Mouse (Mus musculus): ENCODE measurements at regions not wholly inside any gene's neighbourhood (a gene's known extent, or its start where the extent isn't known, plus 50 kb on each side); places are given as distances from the start of the nearest gene placed in this dataset.

DNA sequence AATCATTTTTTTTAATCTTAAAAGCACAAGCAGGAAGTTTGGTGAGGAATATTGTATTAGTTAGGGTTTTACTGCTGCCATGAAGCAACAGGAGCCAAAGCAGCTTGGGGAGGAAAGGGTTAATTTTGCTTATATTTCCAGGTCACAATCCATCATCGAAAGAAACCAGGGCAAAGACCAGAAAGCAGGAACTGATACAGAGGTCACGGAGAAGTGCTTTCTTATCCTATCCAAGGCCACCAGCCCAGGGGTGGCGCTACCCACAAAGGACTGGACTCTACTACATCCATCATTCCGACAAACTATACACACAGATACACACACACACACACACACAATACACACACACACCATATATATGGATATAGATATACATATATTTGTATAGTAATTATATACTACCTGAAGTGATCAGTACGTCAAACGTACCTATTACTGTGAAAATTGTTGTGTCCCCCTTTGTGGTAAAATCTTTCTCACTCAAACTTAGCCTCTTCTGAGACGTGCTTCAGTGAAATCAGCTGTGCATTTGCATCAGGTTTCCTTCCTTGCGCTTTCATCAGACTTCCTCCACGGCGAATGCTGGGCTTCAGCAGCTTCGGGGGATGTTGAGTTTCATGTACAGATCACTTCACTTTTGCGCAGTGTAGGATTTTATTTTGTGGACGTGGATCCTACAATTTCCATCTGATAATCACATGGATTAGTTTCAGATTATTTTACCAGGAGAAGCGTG, 148.6 kb upstream of the 4930583I09Rik start:
- DNase-seq (ENCODE audit: low spot score) (no peak), ATAC-seq (no peak)
- H3K36me3 ChIP-seq (ENCODE audit: control insufficient read depth, insufficient read depth, low read length): no peaks in the 10 kb centered on the region
- H3K4me2 ChIP-seq (ENCODE audit: low read length): no peak overlapping the region
- no peak overlapping the region for H3K27ac ChIP-seq (ENCODE audit: low read depth, low read length)
- no peaks in the 10 kb centered on the region for H3K9me3 ChIP-seq (replicated peaks; ENCODE audit: control insufficient read depth, low read length)
- WGBS: 89% methylated on average over 14 of the region's 14 CpGs
- no peaks in the 10 kb centered on the region for H3K27me3 ChIP-seq (replicated peaks; ENCODE audit: control insufficient read depth, insufficient read depth, low read length)
- H3K4me1 ChIP-seq (ENCODE audit: control insufficient read depth, insufficient read depth, low read length): no peaks in the 10 kb centered on the region
- H3K9ac ChIP-seq (ENCODE audit: low read length): no peak overlapping the region
- H3K4me3 ChIP-seq (ENCODE audit: low read depth, low read length): no peak overlapping the region

GRCm38 (mm10) chr17:64983480-64983879, 147.6 kb upstream of the 4930583I09Rik start:
- H3K27me3 ChIP-seq (replicated peaks; ENCODE audit: control insufficient read depth, insufficient read depth, low read length): no peaks in the 10 kb centered on the region
- DNase-seq (ENCODE audit: low spot score): no peak
- no peaks in the 10 kb centered on the region for H3K9me3 ChIP-seq (replicated peaks; ENCODE audit: control insufficient read depth, low read length)
- H3K4me1 ChIP-seq (ENCODE audit: control insufficient read depth, insufficient read depth, low read length): no peaks in the 10 kb centered on the region
- no peaks in the 10 kb centered on the region for H3K36me3 ChIP-seq (ENCODE audit: control insufficient read depth, insufficient read depth, low read length)
- ATAC-seq: no peak
- H3K4me3 ChIP-seq (ENCODE audit: low read depth, low read length): no peak overlapping the region
- H3K4me2 ChIP-seq (ENCODE audit: low read length): no peak overlapping the region
- 62% methylated on average over 2 of the region's 2 CpGs for WGBS
- H3K27ac ChIP-seq (ENCODE audit: low read depth, low read length): no peak overlapping the region
- H3K9ac ChIP-seq (ENCODE audit: low read length): no peak overlapping the region

DNA sequence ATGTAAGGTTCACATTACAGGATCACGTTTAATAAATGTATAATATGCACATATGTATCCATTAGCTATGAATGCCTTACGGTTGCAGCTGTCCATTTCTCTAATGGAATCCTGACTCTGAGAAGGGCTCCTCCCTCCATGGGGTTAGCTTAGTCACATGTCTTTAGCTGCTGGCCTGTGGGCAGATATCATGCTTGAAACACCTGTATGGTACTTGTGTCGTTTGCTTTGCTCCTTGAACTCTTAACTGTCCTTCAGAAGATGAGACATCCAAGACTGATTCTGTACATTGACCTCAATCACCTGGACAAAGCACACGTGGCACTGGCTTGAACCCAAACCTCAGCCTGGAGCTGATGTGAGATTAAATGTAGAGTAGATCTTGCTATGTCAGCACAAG, 128.3 kb upstream of the 4930583I09Rik start:
- Histone ChIP-seq H3K9me3 (replicated peaks; ENCODE audit: control insufficient read depth, low read length) (no peaks in the 10 kb centered on the region), H3K27ac (ENCODE audit: low read depth, low read length) (no peak overlapping the region), H3K36me3 (ENCODE audit: control insufficient read depth, insufficient read depth, low read length) (no peaks in the 10 kb centered on the region), H3K27me3 (replicated peaks; ENCODE audit: control insufficient read depth, insufficient read depth, low read length) (no peaks in the 10 kb centered on the region), H3K4me1 (ENCODE audit: control insufficient read depth, insufficient read depth, low read length) (no peaks in the 10 kb centered on the region), H3K9ac (ENCODE audit: low read length) (no peak overlapping the region), H3K4me3 (ENCODE audit: low read depth, low read length) (no peak overlapping the region), H3K4me2 (ENCODE audit: low read length) (no peak overlapping the region)
- WGBS: 88% methylated on average over 4 of the region's 4 CpGs
- DNase-seq (ENCODE audit: low spot score) (no peak), ATAC-seq (no peak)

DNA sequence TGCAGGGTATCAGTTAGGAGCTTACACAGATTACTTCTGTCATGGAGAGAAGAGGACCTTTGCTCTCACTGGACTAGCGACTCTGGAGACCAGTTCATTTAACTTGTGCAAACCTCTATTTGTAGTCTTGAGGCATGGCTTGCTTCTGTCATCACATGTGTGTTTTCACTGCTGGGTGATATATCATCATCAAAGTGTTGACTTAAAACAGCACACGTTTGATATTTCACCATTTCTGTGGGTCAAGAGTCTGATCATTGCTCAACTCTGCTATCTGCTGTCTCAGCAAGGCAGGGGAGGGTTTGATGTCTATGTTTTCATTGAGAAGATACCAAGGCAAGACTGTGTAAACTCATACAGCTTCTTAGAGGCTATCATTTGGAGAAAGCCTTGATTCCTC, 126.0 kb upstream of the 4930583I09Rik start:
- H3K4me3 ChIP-seq (ENCODE audit: low read depth, low read length): no peak overlapping the region
- WGBS: 91% methylated on average over 2 of the region's 2 CpGs
- H3K9me3 ChIP-seq (replicated peaks; ENCODE audit: control insufficient read depth, low read length): no peaks in the 10 kb centered on the region
- no peak for ATAC-seq
- no peak overlapping the region for H3K27ac ChIP-seq (ENCODE audit: low read depth, low read length)
- H3K4me1 ChIP-seq (ENCODE audit: control insufficient read depth, insufficient read depth, low read length): no peaks in the 10 kb centered on the region
- H3K36me3 ChIP-seq (ENCODE audit: control insufficient read depth, insufficient read depth, low read length): no peaks in the 10 kb centered on the region
- H3K4me2 ChIP-seq (ENCODE audit: low read length): no peak overlapping the region
- H3K9ac ChIP-seq (ENCODE audit: low read length): no peak overlapping the region
- no peaks in the 10 kb centered on the region for H3K27me3 ChIP-seq (replicated peaks; ENCODE audit: control insufficient read depth, insufficient read depth, low read length)
- DNase-seq (ENCODE audit: low spot score): no peak

DNA sequence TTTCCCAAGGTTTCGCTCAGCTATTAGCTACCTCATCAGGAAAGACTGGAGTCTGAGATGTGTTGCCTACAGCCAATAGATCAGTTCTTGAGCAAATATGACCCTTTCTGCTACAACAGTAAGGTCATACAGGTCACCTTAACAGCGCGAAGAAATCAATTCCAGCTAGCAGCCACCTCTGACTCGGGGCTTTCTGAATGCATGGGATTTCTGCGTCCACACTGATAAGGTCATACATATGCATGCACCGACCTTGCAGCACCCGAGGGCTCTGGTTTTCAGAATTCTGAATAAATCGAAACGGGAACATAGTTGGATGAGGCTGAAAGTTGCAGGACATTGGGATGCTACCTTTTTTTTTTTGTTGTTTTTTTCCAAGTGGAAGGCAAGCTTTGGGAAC, 121.6 kb upstream of the 4930583I09Rik start:
- no peak overlapping the region for H3K9ac ChIP-seq (ENCODE audit: low read length)
- no peaks in the 10 kb centered on the region for H3K36me3 ChIP-seq (ENCODE audit: control insufficient read depth, insufficient read depth, low read length)
- WGBS: 90% methylated on average over 9 of the region's 9 CpGs
- DNase-seq (ENCODE audit: low spot score) (no peak), ATAC-seq (no peak)
- H3K4me3 ChIP-seq (ENCODE audit: low read depth, low read length): no peak overlapping the region
- H3K27ac ChIP-seq (ENCODE audit: low read depth, low read length): no peak overlapping the region
- no peaks in the 10 kb centered on the region for H3K4me1 ChIP-seq (ENCODE audit: control insufficient read depth, insufficient read depth, low read length)
- H3K27me3 ChIP-seq (replicated peaks; ENCODE audit: control insufficient read depth, insufficient read depth, low read length): no peaks in the 10 kb centered on the region
- no peak overlapping the region for H3K4me2 ChIP-seq (ENCODE audit: low read length)
- H3K9me3 ChIP-seq (replicated peaks; ENCODE audit: control insufficient read depth, low read length): no peaks in the 10 kb centered on the region

- 81% methylated on average over 7 of the region's 7 CpGs for WGBS
- Histone ChIP-seq H3K36me3 (ENCODE audit: control insufficient read depth, insufficient read depth, low read length) (no peaks in the 10 kb centered on the region), H3K27me3 (replicated peaks; ENCODE audit: control insufficient read depth, insufficient read depth, low read length) (no peaks in the 10 kb centered on the region), H3K4me3 (ENCODE audit: low read depth, low read length) (no peak overlapping the region), H3K4me2 (ENCODE audit: low read length) (no peak overlapping the region), H3K4me1 (ENCODE audit: control insufficient read depth, insufficient read depth, low read length) (no peaks in the 10 kb centered on the region), H3K27ac (ENCODE audit: low read depth, low read length) (no peak overlapping the region), H3K9ac (ENCODE audit: low read length) (no peak overlapping the region), H3K9me3 (replicated peaks; ENCODE audit: control insufficient read depth, low read length) (no peaks in the 10 kb centered on the region)
- no peak for ATAC-seq
- no peak for DNase-seq (ENCODE audit: low spot score)
Observed at GRCm38 (mm10) chr17:64956506-64956905, 120.6 kb upstream of the 4930583I09Rik start.

DNA sequence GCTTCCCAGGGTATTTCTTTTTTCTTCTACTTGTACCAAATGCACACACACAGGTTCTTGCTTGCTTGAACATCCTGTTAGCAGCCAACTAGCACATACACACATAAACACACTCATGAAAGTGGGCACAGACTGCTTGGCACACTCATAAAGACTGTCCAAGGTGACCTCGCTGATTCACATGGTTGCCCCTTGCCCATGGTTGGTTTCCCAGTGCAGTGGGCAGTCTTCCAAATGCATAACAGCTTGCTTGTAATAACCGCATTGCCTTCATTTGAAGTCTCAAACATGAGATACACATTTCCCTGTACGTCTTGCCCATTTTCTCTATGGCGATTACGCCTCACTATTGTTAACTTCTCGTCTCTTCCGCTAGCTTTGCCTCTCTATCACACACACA, 117.4 kb upstream of the 4930583I09Rik start:
- Histone ChIP-seq H3K27ac (ENCODE audit: low read depth, low read length) (no peak overlapping the region), H3K4me2 (ENCODE audit: low read length) (no peak overlapping the region), H3K9me3 (replicated peaks; ENCODE audit: control insufficient read depth, low read length) (no peaks in the 10 kb centered on the region), H3K9ac (ENCODE audit: low read length) (no peak overlapping the region), H3K27me3 (replicated peaks; ENCODE audit: control insufficient read depth, insufficient read depth, low read length) (no peaks in the 10 kb centered on the region), H3K36me3 (ENCODE audit: control insufficient read depth, insufficient read depth, low read length) (no peaks in the 10 kb centered on the region), H3K4me1 (ENCODE audit: control insufficient read depth, insufficient read depth, low read length) (no peaks in the 10 kb centered on the region), H3K4me3 (ENCODE audit: low read depth, low read length) (no peak overlapping the region)
- 82% methylated on average over 7 of the region's 7 CpGs for WGBS
- peak; percentile 49 for DNase-seq (ENCODE audit: low spot score)
- ATAC-seq: peak; percentile 33; the same call in 1 of the 2 replicates

- 56% methylated on average over 1 of the region's 1 CpGs for WGBS
- ATAC-seq: peak; percentile 83; the same call in 1 of the 2 replicates
Observed at GRCm38 (mm10) chr17:64951625-64951940, 115.7 kb upstream of the 4930583I09Rik start.

GRCm38 (mm10) chr17:64950802-64951624, 115.1 kb upstream of the 4930583I09Rik start:
- Histone ChIP-seq H3K36me3 (ENCODE audit: control insufficient read depth, insufficient read depth, low read length) (no peaks in the 10 kb centered on the region), H3K9ac (ENCODE audit: low read length) (no peak overlapping the region), H3K4me1 (ENCODE audit: control insufficient read depth, insufficient read depth, low read length) (no peaks in the 10 kb centered on the region), H3K9me3 (replicated peaks; ENCODE audit: control insufficient read depth, low read length) (no peaks in the 10 kb centered on the region), H3K27ac (ENCODE audit: low read depth, low read length) (no peak overlapping the region), H3K4me2 (ENCODE audit: low read length) (no peak overlapping the region), H3K4me3 (ENCODE audit: low read depth, low read length) (no peak overlapping the region), H3K27me3 (replicated peaks; ENCODE audit: control insufficient read depth, insufficient read depth, low read length) (no peaks in the 10 kb centered on the region)
- 67% methylated on average over 6 of the region's 6 CpGs for WGBS
- DNase-seq (ENCODE audit: low spot score): no peak
- no peak for ATAC-seq

More at GRCm38 (mm10) chr17:64951625-64951940, 115.7 kb upstream of the 4930583I09Rik start:
- no peaks in the 10 kb centered on the region for H3K36me3 ChIP-seq (ENCODE audit: control insufficient read depth, insufficient read depth, low read length)
- no peaks in the 10 kb centered on the region for H3K9me3 ChIP-seq (replicated peaks; ENCODE audit: control insufficient read depth, low read length)
- no peak overlapping the region for H3K9ac ChIP-seq (ENCODE audit: low read length)
- no peak overlapping the region for H3K4me3 ChIP-seq (ENCODE audit: low read depth, low read length)
- H3K27ac ChIP-seq (ENCODE audit: low read depth, low read length): no peak overlapping the region
- no peak overlapping the region for H3K4me2 ChIP-seq (ENCODE audit: low read length)
- peak; percentile 57 for DNase-seq (ENCODE audit: low spot score)
- H3K4me1 ChIP-seq (ENCODE audit: control insufficient read depth, insufficient read depth, low read length): no peaks in the 10 kb centered on the region
- H3K27me3 ChIP-seq (replicated peaks; ENCODE audit: control insufficient read depth, insufficient read depth, low read length): no peaks in the 10 kb centered on the region
